Mouse (Mus musculus) spleen, adult 2 months (tissue): Measurements from ENCODE around the gene Slc39a13.

ENCODE experiments used
- CTCF ChIP-seq: fragments of 200-500 bp; IDR thresholded peaks from 2 replicates; pipeline ENCODE4 v1.5.1; 2011; ENCODE audit warnings: mild to moderate bottlenecking, inconsistent platforms; ENCODE audit not compliant: insufficient read depth, insufficient read length, insufficient replicate concordance; ENCODE audit errors: extremely low read depth
- POLR2A ChIP-seq: fragments of 200-500 bp; IDR thresholded peaks from 2 replicates; pipeline ENCODE4 v1.6.1; 2011; ENCODE audit warnings: low read depth, low read length, inconsistent platforms

DNA sequence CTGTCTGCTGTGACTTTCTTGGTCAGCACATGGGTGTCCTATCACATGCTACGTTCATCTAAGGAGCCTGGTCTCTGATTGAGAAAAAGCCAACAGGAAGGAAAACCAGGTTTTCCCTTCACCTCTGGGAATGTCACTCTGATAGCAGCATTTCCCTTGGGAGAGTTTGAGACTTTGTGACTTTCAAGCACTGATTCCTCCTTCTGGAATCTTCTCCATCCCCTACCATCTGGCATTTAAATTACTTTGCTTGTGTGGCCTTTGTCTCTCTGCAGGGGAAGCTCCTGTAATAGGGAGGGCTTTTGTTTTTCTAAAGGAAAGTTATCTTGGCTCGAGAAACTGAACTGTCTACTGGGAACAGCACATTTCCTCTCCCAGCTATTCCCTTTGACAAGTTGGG, 47.1 kb downstream of the Slc39a13 start:
- TF ChIP-seq CTCF (no peak), POLR2A (no peak)
